Mouse (Mus musculus): ENCODE measurements around the gene Gstz1. TPM values are rescaled to one million over a fixed set of nuclear protein-coding genes. Genes with fewer than 3 reads are reported as not detected.

Gstz1 gene
- 12.3 and 13.0 TPM in 2 replicates for polyA plus RNA-seq (2015; fragmentation: Nextera tagmentation; extraction: Ambion mirVana)

DNA sequence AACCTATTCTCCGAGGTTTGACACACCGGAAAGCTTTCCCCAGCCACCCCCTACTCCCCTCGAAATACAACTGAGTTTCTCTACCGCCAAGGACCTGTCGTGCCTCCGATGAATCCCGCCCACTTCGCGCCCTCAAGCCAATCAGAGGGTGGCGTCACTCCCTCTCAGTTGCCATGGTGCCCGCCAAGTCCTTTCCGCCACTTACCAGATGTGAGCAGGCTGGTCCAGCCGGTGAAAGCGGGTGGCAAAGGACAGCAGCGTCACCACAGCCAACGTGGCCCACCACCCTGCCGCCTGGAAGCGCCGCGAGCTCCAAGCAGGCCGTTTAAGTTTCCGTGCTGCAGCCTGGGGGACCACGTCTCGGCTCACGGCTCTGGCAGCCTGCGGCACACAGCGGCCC lies at the start of gene Gstz1:
TSS of gene Gstz1 (plus strand) at position 200 of the 400 bp plus-strand sequence.

DNA sequence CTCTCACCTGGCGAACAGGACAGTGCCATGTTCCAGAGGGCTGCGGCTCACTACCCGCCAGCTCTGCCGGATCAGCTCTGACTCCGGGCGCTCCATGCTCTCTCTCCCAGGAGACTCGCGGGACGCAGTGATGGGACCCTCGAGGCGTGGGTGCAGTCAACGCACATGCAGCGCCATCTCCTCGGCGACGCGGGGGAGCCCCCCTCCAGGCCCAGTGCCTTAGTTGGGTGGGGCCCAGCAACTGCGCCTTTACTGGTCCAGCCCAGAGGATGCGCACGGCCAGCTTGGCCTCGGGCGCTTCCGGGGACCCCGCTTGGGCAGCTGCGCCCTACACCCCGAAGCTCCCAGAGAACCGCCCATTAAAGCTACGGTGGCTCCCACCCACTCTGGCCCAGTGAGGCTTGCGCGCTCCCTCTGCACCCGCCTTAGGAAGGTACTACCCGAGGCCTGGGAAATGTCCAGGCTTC lies 44.8 kb upstream of the Gstz1 start, which contains the start of gene Ngb:
TSS of gene Ngb (minus strand) at position 375 of the 467 bp plus-strand sequence.

DNA sequence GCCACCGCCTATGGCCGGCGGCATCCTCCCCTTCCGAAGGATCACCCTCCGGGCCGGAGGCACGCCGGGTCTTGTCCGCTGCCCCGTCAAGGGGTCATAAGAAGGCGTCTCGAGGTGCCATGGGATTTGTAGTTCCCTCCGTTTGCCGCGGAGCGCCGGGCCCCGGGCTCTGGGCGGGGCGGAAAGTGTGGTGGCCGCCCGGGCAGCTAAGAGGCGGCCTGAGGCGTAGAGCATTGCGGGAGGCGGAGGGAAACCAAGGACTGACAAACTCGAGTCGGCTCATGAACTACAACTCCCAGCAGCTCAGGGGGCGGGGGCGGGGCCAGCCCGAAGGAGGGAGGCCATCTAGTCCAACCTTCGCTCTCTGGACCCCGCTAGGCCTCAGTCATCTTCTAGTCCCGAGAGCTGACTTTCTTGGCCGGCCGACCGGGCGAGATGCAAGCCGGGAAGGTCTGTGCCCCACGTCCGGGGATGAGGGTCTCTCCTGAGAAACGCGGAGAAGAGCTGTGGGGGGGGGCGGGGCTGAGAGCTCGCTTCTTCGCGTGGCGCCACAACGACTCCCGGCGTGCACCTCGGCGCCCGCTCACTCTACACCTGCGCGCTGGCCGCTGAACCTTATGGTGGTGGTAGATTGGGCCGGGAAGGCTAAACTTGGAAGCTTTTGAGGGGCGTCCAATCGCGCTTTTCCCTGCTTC lies 577 bp downstream of the Gstz1 start, which contains the start of gene Pomt2:
TSS of gene Pomt2 (minus strand) at position 574 of the 695 bp plus-strand sequence.

DNA sequence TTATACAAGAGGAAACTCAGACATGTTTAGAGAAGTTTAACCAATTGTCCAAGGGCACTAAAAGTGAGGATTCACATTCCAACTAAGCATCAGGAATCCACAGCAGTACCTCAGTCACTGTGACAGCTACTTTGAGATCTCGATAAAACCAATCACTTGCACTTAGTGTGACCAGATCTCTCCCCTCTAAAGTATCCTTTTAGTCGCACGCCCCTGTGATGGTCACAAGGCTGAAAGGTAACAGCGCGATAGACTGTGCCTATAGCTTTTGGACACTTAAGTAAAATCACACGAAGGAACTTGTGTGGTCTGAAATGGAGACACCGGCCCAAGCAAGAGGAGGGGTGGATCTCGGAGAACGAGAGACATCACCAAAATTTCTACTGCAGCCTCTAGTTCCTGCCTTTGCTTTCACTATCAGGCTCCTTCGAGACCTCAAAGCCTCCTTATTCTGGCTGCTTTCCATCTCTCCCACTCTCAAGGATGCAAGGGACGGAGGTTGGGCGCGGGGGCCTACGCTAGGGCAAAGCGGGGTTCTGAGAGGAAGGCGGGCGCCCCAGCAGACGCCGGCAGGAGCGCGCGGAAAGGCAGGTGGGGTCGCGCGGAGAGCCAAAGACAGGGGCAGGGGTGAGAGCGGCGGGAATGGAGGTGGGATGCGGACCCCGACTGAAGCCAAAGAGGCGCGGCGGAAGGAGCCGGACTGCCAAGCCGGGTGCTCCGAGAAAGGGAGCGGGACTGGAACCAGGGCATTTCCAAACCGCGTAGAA lies 52.4 kb downstream of the Gstz1 start, which contains the start of gene Samd15:
TSS of gene Samd15 (plus strand) at position 518 of the 767 bp plus-strand sequence.

DNA sequence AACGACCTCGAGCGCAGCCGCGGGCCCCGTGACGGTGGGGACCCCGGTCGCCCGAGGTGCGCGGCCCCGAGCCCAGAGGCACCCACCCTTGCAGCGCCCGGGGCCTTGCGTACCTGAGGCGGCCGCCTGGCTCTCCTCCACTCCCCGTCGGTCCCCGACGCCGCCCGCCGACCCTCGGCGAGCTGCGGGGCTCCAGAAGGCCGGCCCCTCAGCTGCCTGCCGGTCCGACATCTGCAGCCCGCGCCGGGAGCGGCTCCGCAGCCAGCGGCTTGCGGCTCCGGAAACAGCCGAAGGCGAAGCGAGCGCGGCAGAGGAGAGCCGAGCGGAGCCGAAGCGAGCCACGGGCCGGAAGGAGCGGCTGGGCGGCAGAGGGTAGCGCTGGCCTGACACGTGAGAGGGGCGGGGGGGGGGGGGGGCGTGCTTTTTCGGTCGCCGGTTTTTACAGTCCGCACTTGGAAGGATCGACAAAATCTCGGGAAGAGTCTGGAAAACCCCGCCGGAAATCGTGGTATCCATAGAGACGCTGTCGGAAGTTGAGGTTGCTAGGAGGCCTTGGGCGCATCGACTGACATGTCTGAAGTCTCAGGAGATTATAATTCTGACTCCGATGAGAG lies 53.1 kb downstream of the Gstz1 start, which contains the start of gene Tmed8:
TSS of gene Tmed8 (minus strand) at position 482 of the 614 bp plus-strand sequence.

Other genes starting within 250 kb of the Gstz1 start
- gene Cipc, start 200.1 kb upstream of the Gstz1 start, polyA plus RNA-seq (2015; fragmentation: Nextera tagmentation; extraction: Ambion mirVana) = 8.5 and 9.0 TPM in 2 replicates
- not detected in 2 replicates for gene Zdhhc22, start 156.7 kb upstream of the Gstz1 start, polyA plus RNA-seq (2015; fragmentation: Nextera tagmentation; extraction: Ambion mirVana)
- gene Tmem63c, start 125.8 kb upstream of the Gstz1 start, polyA plus RNA-seq (2015; fragmentation: Nextera tagmentation; extraction: Ambion mirVana) = not detected in 2 replicates
- 0.07 and 0.14 TPM in 2 replicates for gene Ngb, start 44.6 kb upstream of the Gstz1 start, polyA plus RNA-seq (2015; fragmentation: Nextera tagmentation; extraction: Ambion mirVana)
- 3.1 and 4.0 TPM in 2 replicates for gene Pomt2, start 803 bp downstream of the Gstz1 start, polyA plus RNA-seq (2015; fragmentation: Nextera tagmentation; extraction: Ambion mirVana)
- gene Samd15, start 52.6 kb downstream of the Gstz1 start, polyA plus RNA-seq (2015; fragmentation: Nextera tagmentation; extraction: Ambion mirVana) = 12.4 and 13.8 TPM in 2 replicates
- gene Tmed8, start 53.3 kb downstream of the Gstz1 start, polyA plus RNA-seq (2015; fragmentation: Nextera tagmentation; extraction: Ambion mirVana) = 1.2 and 1.5 TPM in 2 replicates
- gene Noxred1, start 91.6 kb downstream of the Gstz1 start, polyA plus RNA-seq (2015; fragmentation: Nextera tagmentation; extraction: Ambion mirVana) = 0.67 and 1.6 TPM in 2 replicates
- 13.1 and 17.0 TPM in 2 replicates for gene Vipas39, start 119.1 kb downstream of the Gstz1 start, polyA plus RNA-seq (2015; fragmentation: Nextera tagmentation; extraction: Ambion mirVana)
- 126 and 128 TPM in 2 replicates for gene Ahsa1, start 119.3 kb downstream of the Gstz1 start, polyA plus RNA-seq (2015; fragmentation: Nextera tagmentation; extraction: Ambion mirVana)
- 0.12 TPM in 2 replicates for gene Ism2, start 152.5 kb downstream of the Gstz1 start, polyA plus RNA-seq (2015; fragmentation: Nextera tagmentation; extraction: Ambion mirVana)
- 56.9 and 67.7 TPM in 2 replicates for gene Sptlc2, start 241.2 kb downstream of the Gstz1 start, polyA plus RNA-seq (2015; fragmentation: Nextera tagmentation; extraction: Ambion mirVana)

Data from spleen, postnatal 0 days (tissue).